Mouse (Mus musculus) erythroid progenitor cell, adult 5-6 weeks (primary cell): ENCODE results near the gene Gm4894. TPM values are rescaled to one million over a fixed set of nuclear protein-coding genes. Genes with fewer than 3 reads are reported as not detected.

Experiments used
- total RNA-seq, 2 experiments: library from RNA; stranded (forward) in 1 of 2; stranded (reverse) in 1 of 2; fragments of 150-400 nt in 1 of 2; fragments of 186-747, 209-891 nt in 1 of 2; gene quantifications; 2 replicates each; pipeline versions ENCODE4 v1.2.3 to v1.2.4; 2015 to 2017; ENCODE audit warnings: low replicate concordance in 2 of 2

Gm4894 gene
- total RNA-seq, 2 experiments from 2014 or later: not detected

Other genes with a start within 250 kb of the Gm4894 start
- 71.0 and 75.0 TPM in 2 replicates for gene Zw10, start 194.9 kb upstream of the Gm4894 start, total RNA-seq (2015; ENCODE audit: low replicate concordance)
- 70.2 and 90.1 TPM in 2 replicates for gene Zw10, start 194.9 kb upstream of the Gm4894 start, total RNA-seq (2017; ENCODE audit: low replicate concordance)
- gene Tmprss5, start 169.3 kb upstream of the Gm4894 start, total RNA-seq (2015; ENCODE audit: low replicate concordance): not detected in 2 replicates
- not detected in 2 replicates for gene Tmprss5, start 169.3 kb upstream of the Gm4894 start, total RNA-seq (2017; ENCODE audit: low replicate concordance)
- gene Drd2, start 90.1 kb downstream of the Gm4894 start, total RNA-seq (2015; ENCODE audit: low replicate concordance): not detected in 2 replicates
- not detected in 2 replicates for gene Drd2, start 90.1 kb downstream of the Gm4894 start, total RNA-seq (2017; ENCODE audit: low replicate concordance)
- gene Ankk1, start 176.5 kb downstream of the Gm4894 start, total RNA-seq (2015; ENCODE audit: low replicate concordance): not detected in 2 replicates
- not detected in 2 replicates for gene Ankk1, start 176.5 kb downstream of the Gm4894 start, total RNA-seq (2017; ENCODE audit: low replicate concordance)
- gene Ttc12, start 235.7 kb downstream of the Gm4894 start, total RNA-seq (2015; ENCODE audit: low replicate concordance): not detected in 2 replicates
- not detected in 2 replicates for gene Ttc12, start 235.7 kb downstream of the Gm4894 start, total RNA-seq (2017; ENCODE audit: low replicate concordance)